Mouse (Mus musculus): ENCODE results near the gene Mob1b. TPM values are rescaled to one million over a fixed set of nuclear protein-coding genes. Genes with fewer than 3 reads are reported as not detected.

The Mob1b gene
- polyA plus RNA-seq, 1 experiment from 2014 or later, result 10.4 TPM

- Histone ChIP-seq H3K36me3 (ENCODE audit: control insufficient read depth, insufficient read depth) (no peaks in the 10 kb centered on the region), H3K4me2 (ENCODE audit: low read depth, low read length) (no peak overlapping the region), H3K27me3 (ENCODE audit: control insufficient read depth, insufficient read depth, low read depth, low read length) (no peaks in the 10 kb centered on the region), H3K9ac (ENCODE audit: low read depth, low read length) (no peak overlapping the region), H3K4me3 (ENCODE audit: low read depth, low read length) (no peak overlapping the region), H3K9me3 (replicated peaks; ENCODE audit: control insufficient read depth, low read length) (no peaks in the 10 kb centered on the region), H3K4me1 (ENCODE audit: control insufficient read depth, low read depth, low read length) (no peaks in the 10 kb centered on the region; the same call in none of the 2 replicates), H3K27ac (ENCODE audit: low read length) (no peak overlapping the region)
- no peak for ATAC-seq (ENCODE audit: low read depth)
Observed at GRCm38 (mm10) chr5:88693057-88693456, 27.6 kb upstream of the Mob1b start.

- Histone ChIP-seq H3K27me3 (ENCODE audit: control insufficient read depth, insufficient read depth, low read depth, low read length) (no peaks in the 10 kb centered on the region), H3K9ac (ENCODE audit: low read depth, low read length) (no peak overlapping the region), H3K4me1 (ENCODE audit: control insufficient read depth, low read depth, low read length) (no peaks in the 10 kb centered on the region), H3K27ac (ENCODE audit: low read length) (no peak overlapping the region), H3K36me3 (ENCODE audit: control insufficient read depth, insufficient read depth) (no peaks in the 10 kb centered on the region), H3K4me2 (ENCODE audit: low read depth, low read length) (no peak overlapping the region), H3K4me3 (ENCODE audit: low read depth, low read length) (no peak overlapping the region), H3K9me3 (replicated peaks; ENCODE audit: control insufficient read depth, low read length) (no peaks in the 10 kb centered on the region)
- 65% methylated on average over 5 of the region's 5 CpGs for WGBS (ENCODE audit: insufficient replicate concordance)
- ATAC-seq (ENCODE audit: low read depth), result no peak
Observed at GRCm38 (mm10) chr5:88697291-88697690, 23.4 kb upstream of the Mob1b start.

GRCm38 (mm10) chr5:88699251-88699913, 21.3 kb upstream of the Mob1b start:
- peak; percentile 81 for ATAC-seq (ENCODE audit: low read depth)
- H3K9ac ChIP-seq (ENCODE audit: low read depth, low read length), result no peak overlapping the region
- 70% methylated on average over 4 of the region's 4 CpGs for WGBS (ENCODE audit: insufficient replicate concordance)
- no peak overlapping the region for H3K27ac ChIP-seq (ENCODE audit: low read length)
- H3K4me1 ChIP-seq (ENCODE audit: control insufficient read depth, low read depth, low read length), result no peaks in the 10 kb centered on the region
- no peak overlapping the region for H3K4me2 ChIP-seq (ENCODE audit: low read depth, low read length)
- no peaks in the 10 kb centered on the region for H3K27me3 ChIP-seq (ENCODE audit: control insufficient read depth, insufficient read depth, low read depth, low read length)
- no peaks in the 10 kb centered on the region for H3K9me3 ChIP-seq (replicated peaks; ENCODE audit: control insufficient read depth, low read length)
- H3K36me3 ChIP-seq (ENCODE audit: control insufficient read depth, insufficient read depth), result no peaks in the 10 kb centered on the region
- H3K4me3 ChIP-seq (ENCODE audit: low read depth, low read length), result no peak overlapping the region

- H3K4me3 ChIP-seq (ENCODE audit: low read depth, low read length), result no peak overlapping the region
- peak; percentile 37; the same call in 1 of the 2 replicates for ATAC-seq (ENCODE audit: low read depth)
- H3K9ac ChIP-seq (ENCODE audit: low read depth, low read length), result no peak overlapping the region
- H3K27me3 ChIP-seq (ENCODE audit: control insufficient read depth, insufficient read depth, low read depth, low read length), result no peaks in the 10 kb centered on the region
- no peaks in the 10 kb centered on the region for H3K4me1 ChIP-seq (ENCODE audit: control insufficient read depth, low read depth, low read length)
- H3K27ac ChIP-seq (ENCODE audit: low read length), result no peak overlapping the region
- H3K36me3 ChIP-seq (ENCODE audit: control insufficient read depth, insufficient read depth), result no peaks in the 10 kb centered on the region
- no peaks in the 10 kb centered on the region for H3K9me3 ChIP-seq (replicated peaks; ENCODE audit: control insufficient read depth, low read length)
- WGBS (ENCODE audit: insufficient replicate concordance), result 57% methylated on average over 4 of the region's 4 CpGs
- no peak overlapping the region for H3K4me2 ChIP-seq (ENCODE audit: low read depth, low read length)
Observed at GRCm38 (mm10) chr5:88702041-88702440, 18.6 kb upstream of the Mob1b start.

- Histone ChIP-seq H3K4me1 (ENCODE audit: control insufficient read depth, low read depth, low read length) (no peaks in the 10 kb centered on the region), H3K4me3 (ENCODE audit: low read depth, low read length) (no peak overlapping the region), H3K36me3 (ENCODE audit: control insufficient read depth, insufficient read depth) (no peaks in the 10 kb centered on the region), H3K9me3 (replicated peaks; ENCODE audit: control insufficient read depth, low read length) (no peaks in the 10 kb centered on the region), H3K27ac (ENCODE audit: low read length) (no peak overlapping the region), H3K27me3 (ENCODE audit: control insufficient read depth, insufficient read depth, low read depth, low read length) (no peaks in the 10 kb centered on the region), H3K9ac (ENCODE audit: low read depth, low read length) (no peak overlapping the region), H3K4me2 (ENCODE audit: low read depth, low read length) (no peak overlapping the region)
- no peak for ATAC-seq (ENCODE audit: low read depth)
- 64% methylated on average over 4 of the region's 4 CpGs for WGBS (ENCODE audit: insufficient replicate concordance)
Observed at GRCm38 (mm10) chr5:88703551-88703950, 17.1 kb upstream of the Mob1b start.

- no peak overlapping the region for H3K9ac ChIP-seq (ENCODE audit: low read depth, low read length)
- no peaks in the 10 kb centered on the region for H3K36me3 ChIP-seq (ENCODE audit: control insufficient read depth, insufficient read depth)
- no peak overlapping the region for H3K4me2 ChIP-seq (ENCODE audit: low read depth, low read length)
- H3K9me3 ChIP-seq (replicated peaks; ENCODE audit: control insufficient read depth, low read length), result no peaks in the 10 kb centered on the region
- no peak overlapping the region for H3K4me3 ChIP-seq (ENCODE audit: low read depth, low read length)
- no peak overlapping the region for H3K27ac ChIP-seq (ENCODE audit: low read length)
- H3K27me3 ChIP-seq (ENCODE audit: control insufficient read depth, insufficient read depth, low read depth, low read length), result no peaks in the 10 kb centered on the region
- ATAC-seq (ENCODE audit: low read depth), result no peak
- H3K4me1 ChIP-seq (ENCODE audit: control insufficient read depth, low read depth, low read length), result no peaks in the 10 kb centered on the region
Observed at GRCm38 (mm10) chr5:88711128-88711527, 9.5 kb upstream of the Mob1b start.

- ATAC-seq (ENCODE audit: low read depth), result no peak
- no peak overlapping the region for H3K27ac ChIP-seq (ENCODE audit: low read length)
- no peak overlapping the region for H3K4me3 ChIP-seq (ENCODE audit: low read depth, low read length)
- H3K4me1 ChIP-seq (ENCODE audit: control insufficient read depth, low read depth, low read length), result no peaks in the 10 kb centered on the region
- H3K4me2 ChIP-seq (ENCODE audit: low read depth, low read length), result no peak overlapping the region
- no peaks in the 10 kb centered on the region for H3K27me3 ChIP-seq (ENCODE audit: control insufficient read depth, insufficient read depth, low read depth, low read length)
- H3K36me3 ChIP-seq (ENCODE audit: control insufficient read depth, insufficient read depth), result no peaks in the 10 kb centered on the region
- WGBS (ENCODE audit: insufficient replicate concordance), result 50% methylated on average over 10 of the region's 10 CpGs
- no peaks in the 10 kb centered on the region for H3K9me3 ChIP-seq (replicated peaks; ENCODE audit: control insufficient read depth, low read length)
- no peak overlapping the region for H3K9ac ChIP-seq (ENCODE audit: low read depth, low read length)
Observed at GRCm38 (mm10) chr5:88711618-88712224, 8.9 kb upstream of the Mob1b start.

GRCm38 (mm10) chr5:88712328-88712727, 8.3 kb upstream of the Mob1b start:
- Histone ChIP-seq H3K4me2 (ENCODE audit: low read depth, low read length) (no peak overlapping the region), H3K9ac (ENCODE audit: low read depth, low read length) (no peak overlapping the region), H3K4me3 (ENCODE audit: low read depth, low read length) (no peak overlapping the region), H3K9me3 (replicated peaks; ENCODE audit: control insufficient read depth, low read length) (no peaks in the 10 kb centered on the region), H3K36me3 (ENCODE audit: control insufficient read depth, insufficient read depth) (no peaks in the 10 kb centered on the region), H3K27me3 (ENCODE audit: control insufficient read depth, insufficient read depth, low read depth, low read length) (no peaks in the 10 kb centered on the region), H3K27ac (ENCODE audit: low read length) (no peak overlapping the region), H3K4me1 (ENCODE audit: control insufficient read depth, low read depth, low read length) (no peaks in the 10 kb centered on the region)
- 63% methylated on average over 6 of the region's 6 CpGs for WGBS (ENCODE audit: insufficient replicate concordance)
- ATAC-seq (ENCODE audit: low read depth), result no peak

GRCm38 (mm10) chr5:88716983-88717382, 3.7 kb upstream of the Mob1b start:
- Histone ChIP-seq H3K4me2 (ENCODE audit: low read depth, low read length) (no peak overlapping the region), H3K9ac (ENCODE audit: low read depth, low read length) (no peak overlapping the region), H3K27me3 (ENCODE audit: control insufficient read depth, insufficient read depth, low read depth, low read length) (no peaks in the 10 kb centered on the region), H3K27ac (ENCODE audit: low read length) (no peak overlapping the region), H3K9me3 (replicated peaks; ENCODE audit: control insufficient read depth, low read length) (no peaks in the 10 kb centered on the region), H3K4me1 (ENCODE audit: control insufficient read depth, low read depth, low read length) (peaks cover 9% of the 10 kb centered on the region), H3K4me3 (ENCODE audit: low read depth, low read length) (no peak overlapping the region), H3K36me3 (ENCODE audit: control insufficient read depth, insufficient read depth) (no peaks in the 10 kb centered on the region)
- 56% methylated on average over 2 of the region's 2 CpGs for WGBS (ENCODE audit: insufficient replicate concordance)
- ATAC-seq (ENCODE audit: low read depth), result no peak
